Mouse (Mus musculus) T-cell, adult 66 days (primary cell): Measurements from ENCODE around the gene Vmn1r137. TPM values are rescaled to one million over a fixed set of nuclear protein-coding genes. Genes with fewer than 3 reads are reported as not detected.

ENCODE experiments used
- total RNA-seq, 2 experiments: library from RNA; stranded (reverse); gene quantifications; 3 replicates in 1 of 2; 4 replicates in 1 of 2; pipeline ENCODE4 v1.2.4; 2023

Gene Vmn1r137
- total RNA-seq: not detected

GRCm38 (mm10) chr7:21994287-21994686 is at the start of gene Vmn1r137:
Gene Vmn1r137, plus strand, starts transcription at chr7:21994587.

GRCm38 (mm10) chr7:22028797-22029196 is 34.4 kb downstream of the Vmn1r137 start, which contains the start of gene Vmn1r138:
Gene Vmn1r138, minus strand, starts transcription at chr7:22028897.

Other genes starting within 250 kb of the Vmn1r137 start
- gene Gm4175, start 233.1 kb upstream of the Vmn1r137 start, total RNA-seq: not detected
- gene Gm4177, start 197.9 kb upstream of the Vmn1r137 start, total RNA-seq: not detected
- not detected for gene Vmn1r135, start 162.2 kb upstream of the Vmn1r137 start, total RNA-seq
- not detected for gene Gm5725, start 150.3 kb upstream of the Vmn1r137 start, total RNA-seq
- gene Gm5891, start 73.3 kb upstream of the Vmn1r137 start, total RNA-seq: not detected
- gene Vmn1r138, start 34.3 kb downstream of the Vmn1r137 start, total RNA-seq: not detected
- gene Gm6176, start 61.7 kb downstream of the Vmn1r137 start, total RNA-seq: not detected
- gene Vmn1r139, start 74.5 kb downstream of the Vmn1r137 start, total RNA-seq: not detected
- gene Gm16451, start 123.7 kb downstream of the Vmn1r137 start, total RNA-seq: not detected
- not detected for gene Gm10666, start 140.2 kb downstream of the Vmn1r137 start, total RNA-seq
- gene Vmn1r142, start 169.4 kb downstream of the Vmn1r137 start, total RNA-seq: not detected
- not detected for gene Vmn1r143, start 194.8 kb downstream of the Vmn1r137 start, total RNA-seq
- not detected for gene Gm8653, start 206.7 kb downstream of the Vmn1r137 start, total RNA-seq
- not detected for gene Gm8453, start 234.9 kb downstream of the Vmn1r137 start, total RNA-seq